Mouse (Mus musculus): ENCODE results near the gene Nat9. TPM values are rescaled to one million over a fixed set of nuclear protein-coding genes. Genes with fewer than 3 reads are reported as not detected.

The Nat9 gene
- polyA plus RNA-seq, 1 experiment from 2014 or later: 20.3 TPM

Other genes starting within 250 kb of the Nat9 start
- not detected in 2 replicates for gene Cd300c, start 218.7 kb downstream of the Nat9 start, polyA plus RNA-seq (2016; fragmentation: Nextera tagmentation; extraction: Ambion mirVana)
- gene Cd300ld, start 197.9 kb downstream of the Nat9 start, polyA plus RNA-seq (2016; fragmentation: Nextera tagmentation; extraction: Ambion mirVana): 0.08 and 0.11 TPM in 2 replicates
- 1.1 and 1.2 TPM in 2 replicates for gene Cd300c2, start 186.0 kb downstream of the Nat9 start, polyA plus RNA-seq (2016; fragmentation: Nextera tagmentation; extraction: Ambion mirVana)
- not detected in 2 replicates for gene Cd300ld2, start 171.7 kb downstream of the Nat9 start, polyA plus RNA-seq (2016; fragmentation: Nextera tagmentation; extraction: Ambion mirVana)
- not detected in 2 replicates for gene Cd300ld4, start 160.8 kb downstream of the Nat9 start, polyA plus RNA-seq (2016; fragmentation: Nextera tagmentation; extraction: Ambion mirVana)
- gene Cd300ld5, start 150.1 kb downstream of the Nat9 start, polyA plus RNA-seq (2016; fragmentation: Nextera tagmentation; extraction: Ambion mirVana): not detected in 2 replicates
- gene Cd300ld3, start 139.4 kb downstream of the Nat9 start, polyA plus RNA-seq (2016; fragmentation: Nextera tagmentation; extraction: Ambion mirVana): not detected in 2 replicates
- not detected in 2 replicates for gene Cd300e, start 125.7 kb downstream of the Nat9 start, polyA plus RNA-seq (2016; fragmentation: Nextera tagmentation; extraction: Ambion mirVana)
- gene Rab37, start 96.4 kb downstream of the Nat9 start, polyA plus RNA-seq (2016; fragmentation: Nextera tagmentation; extraction: Ambion mirVana): 2.0 and 3.5 TPM in 2 replicates
- gene Cd300lf, start 53.9 kb downstream of the Nat9 start, polyA plus RNA-seq (2016; fragmentation: Nextera tagmentation; extraction: Ambion mirVana): 0.61 TPM in 1 of 2 replicates, not detected in the other
- 36.7 and 41.1 TPM in 2 replicates for gene Slc9a3r1, start 24.5 kb downstream of the Nat9 start, polyA plus RNA-seq (2016; fragmentation: Nextera tagmentation; extraction: Ambion mirVana)
- 8.6 and 9.7 TPM in 2 replicates for gene Tmem104, start 372 bp downstream of the Nat9 start, polyA plus RNA-seq (2016; fragmentation: Nextera tagmentation; extraction: Ambion mirVana)
- gene Grin2c, start 79.4 kb upstream of the Nat9 start, polyA plus RNA-seq (2016; fragmentation: Nextera tagmentation; extraction: Ambion mirVana): 0.96 and 1.0 TPM in 2 replicates
- 16.4 and 18.9 TPM in 2 replicates for gene Fdxr, start 89.2 kb upstream of the Nat9 start, polyA plus RNA-seq (2016; fragmentation: Nextera tagmentation; extraction: Ambion mirVana)
- 0.34 and 0.46 TPM in 2 replicates for gene Fads6, start 109.8 kb upstream of the Nat9 start, polyA plus RNA-seq (2016; fragmentation: Nextera tagmentation; extraction: Ambion mirVana)
- not detected in 2 replicates for gene Otop2, start 119.3 kb upstream of the Nat9 start, polyA plus RNA-seq (2016; fragmentation: Nextera tagmentation; extraction: Ambion mirVana)
- 0.08 and 0.28 TPM in 2 replicates for gene Ush1g, start 134.2 kb upstream of the Nat9 start, polyA plus RNA-seq (2016; fragmentation: Nextera tagmentation; extraction: Ambion mirVana)
- gene Otop3, start 146.9 kb upstream of the Nat9 start, polyA plus RNA-seq (2016; fragmentation: Nextera tagmentation; extraction: Ambion mirVana): 0.55 and 0.59 TPM in 2 replicates
- gene Hid1, start 179.9 kb upstream of the Nat9 start, polyA plus RNA-seq (2016; fragmentation: Nextera tagmentation; extraction: Ambion mirVana): 28.9 and 30.3 TPM in 2 replicates
- gene Cdr2l, start 194.1 kb upstream of the Nat9 start, polyA plus RNA-seq (2016; fragmentation: Nextera tagmentation; extraction: Ambion mirVana): 30.0 and 30.1 TPM in 2 replicates
- gene Mrpl58, start 215.9 kb upstream of the Nat9 start, polyA plus RNA-seq (2016; fragmentation: Nextera tagmentation; extraction: Ambion mirVana): 193 and 199 TPM in 2 replicates
- gene Atp5h, start 232.1 kb upstream of the Nat9 start, polyA plus RNA-seq (2016; fragmentation: Nextera tagmentation; extraction: Ambion mirVana): 890 and 895 TPM in 2 replicates
- gene Kctd2, start 232.3 kb upstream of the Nat9 start, polyA plus RNA-seq (2016; fragmentation: Nextera tagmentation; extraction: Ambion mirVana): 29.7 and 29.9 TPM in 2 replicates